Mouse (Mus musculus) adrenal gland, adult 2 months (tissue): Measurements from ENCODE around the gene Hhex. TPM values are rescaled to one million over a fixed set of nuclear protein-coding genes. Genes with fewer than 3 reads are reported as not detected.

Experiments
- DNase-seq: peaks from one replicate; pipeline ENCODE4 v3.0.0; 2021
- long read RNA-seq: library from polyadenylated mRNA; stranded (forward); transcript quantifications from one replicate; pipeline ENCODE4 v2.0.0, GENCODE M21; 2021
- polyA plus RNA-seq: library from polyadenylated mRNA; depleted of rRNA; stranded (reverse); fragments of >200 nt; gene quantifications from 2 replicates; pipeline ENCODE4 v1.2.3, GENCODE M21; 2012; rRNA removed
- total RNA-seq, 2 experiments: library from RNA; stranded (reverse); gene quantifications; 2 replicates each; pipeline ENCODE4 v1.2.3; 2021

The Hhex gene
- 10 to 100 TPM; 38.0 to 79.8 TPM for total RNA-seq
- 162 and 413 TPM in 2 replicates for polyA plus RNA-seq
- long read RNA-seq, transcript Hhex-201 (4 exons, 1,802 nt), result major isoform, 73 of 78 reads
- long read RNA-seq, partial matches to known transcripts, result 2 of 78 reads
- long read RNA-seq, other reads (novel, unspliced or antisense), result 2 of 78 reads

- DNase-seq, result peak; percentile 97
These were observed at the start of gene Hhex for GRCm38 (mm10) chr19:37434263-37434951. Gene Hhex (plus strand): TSS chr19:37434810.

GRCm38 (mm10) chr19:37386126-37386525 lies 48.5 kb upstream of the Hhex start:
- DNase-seq, result no peak

GRCm38 (mm10) chr19:37391869-37392268 lies 42.7 kb upstream of the Hhex start:
- no peak for DNase-seq

GRCm38 (mm10) chr19:37396279-37396678 lies 38.3 kb upstream of the Hhex start:
- no peak for DNase-seq

DNA sequence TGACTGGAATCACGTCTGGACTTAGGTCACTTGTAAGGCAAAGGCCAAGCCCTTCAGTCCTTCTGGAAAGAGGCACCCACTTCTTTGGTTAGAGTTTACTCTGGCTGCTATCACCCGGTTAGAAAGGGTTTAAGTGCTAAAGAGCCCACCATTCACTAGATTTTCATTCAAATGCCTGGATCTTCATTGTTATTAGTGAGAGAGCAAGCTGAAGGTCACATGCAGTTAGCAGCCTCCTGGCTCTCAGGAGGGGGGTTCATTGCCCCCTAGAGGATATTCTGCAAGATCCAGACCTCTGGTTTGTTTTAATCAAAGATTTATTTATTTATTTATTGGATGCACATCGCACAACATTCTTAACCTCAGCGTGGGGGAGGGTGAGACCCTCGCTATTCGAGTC lies 33.7 kb upstream of the Hhex start:
- no peak for DNase-seq

DNA sequence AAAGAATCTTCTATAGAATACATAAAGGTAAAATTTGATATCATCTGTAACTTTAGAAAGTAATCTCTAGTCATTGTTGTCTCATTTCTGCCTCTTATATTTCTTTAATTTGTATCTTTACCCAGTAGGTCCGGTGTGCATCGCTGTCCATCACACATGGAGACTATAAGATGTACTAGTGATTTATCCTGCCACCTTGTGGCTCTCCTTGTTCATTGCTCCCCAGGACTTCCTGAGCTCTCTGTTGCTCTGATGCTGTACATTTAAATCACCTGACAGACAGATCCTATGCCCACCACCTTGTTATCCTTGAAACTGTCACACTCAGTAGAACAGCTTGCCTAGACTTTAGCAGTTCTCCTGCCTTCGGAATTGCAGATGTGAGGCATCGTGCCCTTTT lies 16.3 kb upstream of the Hhex start:
- peak; percentile 36 for DNase-seq

GRCm38 (mm10) chr19:37419613-37420012 lies 15.0 kb upstream of the Hhex start:
- peak; percentile 53 for DNase-seq

GRCm38 (mm10) chr19:37428589-37428988 lies 6.0 kb upstream of the Hhex start:
- no peak for DNase-seq

DNA sequence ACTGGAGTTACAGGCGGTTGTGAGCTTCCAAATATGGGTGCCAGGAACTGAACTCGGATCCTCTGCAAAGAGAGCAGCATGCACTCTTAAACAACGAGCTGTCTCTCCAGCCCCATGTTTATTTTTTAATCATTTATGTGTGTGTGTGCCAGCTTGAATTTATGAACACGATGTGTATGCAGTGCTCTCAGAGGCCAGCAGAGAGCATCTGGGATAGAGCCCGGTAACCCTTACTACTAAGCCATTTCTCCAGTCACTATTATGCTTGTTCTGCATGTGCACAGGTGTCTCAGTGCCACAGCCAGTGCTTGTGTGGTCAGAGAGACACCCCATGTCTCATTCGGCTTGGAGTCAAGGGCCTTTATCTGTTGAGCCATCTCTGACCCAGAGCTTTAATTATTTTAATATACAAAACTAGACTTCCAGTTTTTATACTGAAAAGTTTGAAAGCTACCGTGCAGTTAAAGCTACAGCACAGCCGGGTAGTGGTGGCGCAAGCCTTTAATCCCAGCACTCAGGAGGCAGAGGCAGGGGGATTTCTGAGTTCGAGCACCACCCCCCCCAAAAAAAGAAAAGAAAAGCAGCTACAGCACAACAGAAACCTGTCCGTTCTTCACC lies 3.4 kb upstream of the Hhex start:
- DNase-seq, result no peak

GRCm38 (mm10) chr19:37432868-37433570 lies 1.6 kb upstream of the Hhex start:
- DNase-seq, result no peak

GRCm38 (mm10) chr19:37433895-37434262 lies 731 bp upstream of the Hhex start:
- DNase-seq, result peak; percentile 67

GRCm38 (mm10) chr19:37435041-37435852 lies 637 bp downstream of the Hhex start:
- DNase-seq, result peak; percentile 82

- no peak for DNase-seq
These were observed 1.2 kb downstream of the Hhex start for GRCm38 (mm10) chr19:37435853-37436174.

GRCm38 (mm10) chr19:37436514-37437288 lies 2.1 kb downstream of the Hhex start:
- DNase-seq, result peak; percentile 47

DNA sequence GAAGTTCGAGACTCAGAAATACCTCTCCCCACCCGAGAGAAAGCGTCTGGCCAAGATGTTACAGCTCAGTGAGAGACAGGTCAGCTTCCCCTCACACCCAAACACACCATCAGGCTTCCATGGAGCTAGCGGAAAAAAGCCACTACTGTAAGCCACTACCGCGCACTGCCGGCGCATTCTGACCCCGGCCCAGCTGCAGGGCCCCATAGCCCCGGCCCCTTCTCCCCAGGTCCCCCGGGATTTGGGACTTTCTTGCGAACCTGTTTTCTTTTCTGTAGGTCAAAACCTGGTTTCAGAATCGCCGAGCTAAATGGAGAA lies 2.6 kb downstream of the Hhex start:
- DNase-seq, result no peak

GRCm38 (mm10) chr19:37440181-37440580 lies 5.6 kb downstream of the Hhex start:
- peak; percentile 62 for DNase-seq

DNA sequence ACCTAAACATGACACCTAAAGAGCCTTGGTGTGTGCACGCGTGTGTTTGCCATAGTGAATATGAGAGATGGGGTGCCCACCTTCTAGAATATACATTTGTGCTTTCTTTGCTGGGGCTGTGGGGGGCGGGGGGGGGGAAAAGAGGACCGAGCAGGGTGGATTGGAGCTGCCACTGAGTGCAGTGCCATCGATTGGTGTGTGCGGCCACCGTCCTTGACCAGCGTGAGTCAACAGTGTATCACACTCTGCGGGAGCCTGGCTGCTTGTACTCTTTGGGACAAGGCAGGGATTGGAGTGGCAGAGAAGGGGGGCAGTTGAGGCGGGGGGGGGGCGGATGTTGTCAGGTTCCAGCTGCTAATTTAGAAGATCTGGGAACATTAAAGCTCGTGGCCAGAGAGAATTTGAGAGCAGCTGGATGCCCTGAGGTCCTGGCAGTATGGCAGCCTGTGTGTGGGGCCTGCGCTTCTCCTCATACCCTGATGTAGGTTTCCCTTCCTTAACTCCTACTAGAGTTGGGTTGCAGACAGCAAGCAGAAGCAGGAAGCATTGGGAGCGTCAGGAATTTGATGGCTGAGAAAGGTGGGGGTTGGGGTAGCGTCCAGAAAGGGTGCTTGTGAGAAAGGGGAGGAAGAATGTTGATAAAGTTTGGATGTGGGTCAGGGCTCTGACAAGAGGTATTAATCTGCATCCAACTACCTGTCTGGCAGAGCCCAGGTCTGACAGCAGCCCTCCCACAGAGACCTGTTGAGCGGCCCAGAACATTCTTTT lies 6.3 kb downstream of the Hhex start:
- DNase-seq, result peak; percentile 89

- DNase-seq, result no peak
These were observed 8.1 kb downstream of the Hhex start for GRCm38 (mm10) chr19:37442524-37443286.

GRCm38 (mm10) chr19:37443631-37444140 lies 9.1 kb downstream of the Hhex start:
- peak; percentile 38 for DNase-seq

- no peak for DNase-seq
These were observed 13.6 kb downstream of the Hhex start for GRCm38 (mm10) chr19:37448212-37448611.
